Comparison of ENCODE assay signal across 6 mouse cellular contexts in genomic region chr12:33062379-33062778, GRCm38 (mm10). TPM values are rescaled to one million over a fixed set of nuclear protein-coding genes. Genes with fewer than 3 reads are reported as not detected.
"Had no signal": no experiment of that assay in that cellular context is flagged by ENCODE, and none has a peak within 500 bp of the region (broad histone marks: within the 10 kb centered on the region; RNA-seq: fewer than 3 reads in every experiment).

No protein-coding gene starts in this region.

RNA-seq across cellular contexts. Expression of gene Cdhr3, which starts 30.3 kb away (rescaled TPM):
- total RNA-seq: monocyte, adult 5-6 weeks; neutrophil, adult 5-6 weeks had no signal
- polyA plus RNA-seq: kidney, postnatal 0 days; liver, embryonic 11.5 days; macrophage; midbrain, embryonic 11.5 days had no signal
